Mouse (Mus musculus): ENCODE data around the gene Nmnat1. TPM values are rescaled to one million over a fixed set of nuclear protein-coding genes. Genes with fewer than 3 reads are reported as not detected.

Gene Nmnat1
- polyA plus RNA-seq, 1 experiment from 2014 or later = 15.5 TPM

GRCm38 (mm10) chr4:149417854-149418365 lies 67.1 kb downstream of the Nmnat1 start:
- Histone ChIP-seq H3K4me3 (ENCODE audit: low read length) (no peak overlapping the region), H3K36me3 (ENCODE audit: control insufficient read depth, insufficient read depth, low read length) (no peaks in the 10 kb centered on the region), H3K4me1 (ENCODE audit: control insufficient read depth, insufficient read depth, low read length) (peaks cover 26% of the 10 kb centered on the region), H3K27me3 (ENCODE audit: control insufficient read depth, insufficient read depth, low read length) (no peaks in the 10 kb centered on the region), H3K9ac (ENCODE audit: low read depth, low read length) (no peak overlapping the region), H3K27ac (ENCODE audit: low read depth, low read length) (no peak overlapping the region), H3K9me3 (ENCODE audit: control insufficient read depth, low read length) (no peaks in the 10 kb centered on the region), H3K4me2 (replicated peaks; ENCODE audit: low read depth, low read length) (no peak overlapping the region)
- no peak for ATAC-seq (ENCODE audit: low FRiP score, low TSS enrichment)
- 68% methylated on average over 5 of the region's 5 CpGs for whole genome bisulfite sequencing

Other genes with a start within 250 kb of the Nmnat1 start
- gene Kif1b, start 177.5 kb downstream of the Nmnat1 start, polyA plus RNA-seq (2014; fragmentation: Nextera tagmentation; extraction: Ambion mirVana) = 25.6 and 35.7 TPM in 2 replicates
- 42.9 and 44.9 TPM in 2 replicates for gene Ube4b, start 58.5 kb downstream of the Nmnat1 start, polyA plus RNA-seq (2014; fragmentation: Nextera tagmentation; extraction: Ambion mirVana)
- 1.1 and 1.8 TPM in 2 replicates for gene Rbp7, start 30.2 kb downstream of the Nmnat1 start, polyA plus RNA-seq (2014; fragmentation: Nextera tagmentation; extraction: Ambion mirVana)
- 0.38 TPM in 1 of 2 replicates, not detected in the other for gene Tmem274, start 7.8 kb downstream of the Nmnat1 start, polyA plus RNA-seq (2014; fragmentation: Nextera tagmentation; extraction: Ambion mirVana)
- gene Lzic, start within 50 bp of the Nmnat1 start, polyA plus RNA-seq (2014; fragmentation: Nextera tagmentation; extraction: Ambion mirVana) = 45.7 and 47.3 TPM in 2 replicates
- gene Ctnnbip1, start 33.0 kb upstream of the Nmnat1 start, polyA plus RNA-seq (2014; fragmentation: Nextera tagmentation; extraction: Ambion mirVana) = 66.6 and 71.4 TPM in 2 replicates
- 24.7 and 33.5 TPM in 2 replicates for gene Clstn1, start 101.3 kb upstream of the Nmnat1 start, polyA plus RNA-seq (2014; fragmentation: Nextera tagmentation; extraction: Ambion mirVana)
- 1.8 and 5.5 TPM in 2 replicates for gene Pik3cd, start 217.4 kb upstream of the Nmnat1 start, polyA plus RNA-seq (2014; fragmentation: Nextera tagmentation; extraction: Ambion mirVana)